Mouse (Mus musculus) stomach, postnatal 0 days (tissue): ENCODE results near the gene Gm20521.

Experiments used
- CTCF ChIP-seq: IDR thresholded peaks from 2 replicates; pipeline ENCODE4 v1.5.1; 2016; ENCODE audit warnings: antibody characterized with exemption, low read depth, mild to moderate bottlenecking, moderate library complexity
- EP300 ChIP-seq: optimal IDR thresholded peaks from 2 replicates; pipeline ENCODE3; 2016; ENCODE audit warnings: antibody characterized with exemption

DNA sequence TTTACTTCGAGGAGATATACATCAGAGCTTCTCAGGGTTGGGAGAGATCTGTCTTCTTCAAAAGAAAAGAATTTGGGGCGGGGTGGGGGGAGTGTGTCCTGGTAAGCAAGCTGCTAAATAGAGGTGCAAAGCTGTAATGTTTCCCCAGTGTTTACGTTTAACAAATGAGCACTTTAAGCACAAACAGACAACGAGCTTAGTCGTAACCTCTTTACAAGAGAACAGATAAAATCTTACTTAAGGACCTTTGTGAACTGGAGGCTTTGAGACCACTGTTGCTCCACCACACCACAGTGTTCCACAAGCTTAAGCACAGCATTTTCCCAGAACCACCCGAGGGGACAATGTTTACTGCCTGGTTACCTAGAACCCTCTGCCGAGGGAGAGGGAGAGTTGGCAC, 44.1 kb downstream of the Gm20521 start:
- no peak for TF ChIP-seq CTCF
- no peak for TF ChIP-seq EP300
